ENCODE assay signal across 19 mouse cellular contexts in the genomic region with DNA sequence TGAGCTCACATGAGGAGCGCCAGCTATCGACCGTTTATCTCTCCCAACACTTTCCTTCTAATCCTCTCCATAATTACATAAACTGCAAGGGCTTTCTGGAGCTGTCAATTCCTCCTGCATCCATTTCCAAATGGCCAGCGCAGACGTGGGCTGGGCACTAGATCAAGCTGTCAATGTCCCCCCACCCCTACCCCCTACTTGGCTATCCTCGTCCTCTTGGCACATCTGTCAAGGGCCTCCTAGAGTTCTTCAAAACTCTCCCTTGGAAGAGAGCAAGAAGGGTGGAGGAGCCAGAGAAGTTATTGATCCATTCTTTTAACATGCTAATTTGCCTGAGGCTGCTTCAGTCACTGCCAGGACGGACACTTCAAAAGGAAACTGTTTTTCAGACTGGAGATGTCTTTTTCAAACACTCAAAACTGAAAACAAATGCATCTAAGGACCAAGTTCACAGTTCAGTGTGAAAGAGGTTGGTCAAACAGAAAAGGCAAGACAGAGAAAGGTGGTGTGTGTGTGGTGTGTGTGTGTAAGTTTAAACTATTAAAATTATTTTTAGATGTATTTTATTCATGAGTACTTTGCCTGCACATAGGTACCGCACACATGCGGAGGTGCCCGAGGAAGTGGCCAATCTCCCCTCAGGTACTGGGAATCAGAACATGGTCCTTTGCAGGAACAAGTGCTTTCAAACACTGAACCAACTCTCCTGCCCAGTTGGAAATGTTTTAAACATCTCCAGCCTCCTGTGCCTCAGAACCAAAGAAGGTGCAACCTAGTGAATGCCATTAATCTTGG. TPM values are rescaled to one million over a fixed set of nuclear protein-coding genes. Genes with fewer than 3 reads are reported as not detected.
DNase-seq lines count a peak whose midpoint lies in the region; ATAC-seq and TF ChIP-seq lines count a peak whose summit lies in the region.
"Had no signal": no experiment of that assay in that cellular context is flagged by ENCODE, and none has a peak within 500 bp of the region (broad histone marks: within the 10 kb centered on the region; RNA-seq: fewer than 3 reads in every experiment).

No protein-coding gene starts in this region.

- no peak for TF ChIP-seq CTCF in CH12.LX (conservative IDR thresholded peaks at IDR 0.05 in 1 of 2, IDR thresholded peaks at IDR 0.05 in 1 of 2; ENCODE audit: low read depth in 2 of 2, low read length in 2 of 2)
- TF ChIP-seq CTCF in brain, embryonic 14.5 days (IDR thresholded peaks at IDR 0.05; ENCODE audit: borderline replicate concordance, extremely low read depth, insufficient read depth, insufficient read length) = no peak

- H3K4me2 ChIP-seq in CH12.LX (ENCODE audit: insufficient read depth, low read depth, poor library complexity, severe bottlenecking) = peak overlapping the region; percentile 55
- H3K4me2 ChIP-seq in midbrain, embryonic 11.5 days = peak overlapping the region; percentile 30; the same call in 1 of the 2 replicates
- H3K4me2 ChIP-seq: embryonic facial prominence, embryonic 13.5 days; heart, embryonic 13.5 days; lung, embryonic 15.5 days had no signal

- no peak for DNase-seq in CH12.LX (ENCODE audit: extremely low read depth)
- peak; percentile 77 for DNase-seq in brain, embryonic 14.5 days (ENCODE audit: low read depth)
- DNase-seq in hindbrain, embryonic 10.5 days (ENCODE audit: low spot score) = peak; percentile 59
- DNase-seq in midbrain, embryonic 11.5 days (ENCODE audit: low spot score, missing footprints) = peak; percentile 92
- no peak for DNase-seq in gastrocnemius, adult 18-20 months (ENCODE audit: low spot score)
- DNase-seq in lung, postnatal 25 days (ENCODE audit: low spot score) = no peak
- DNase-seq in spleen, postnatal 36 days (ENCODE audit: low spot score in 2 of 2) = no peak
- DNase-seq: adrenal gland, postnatal 14 days; cerebellum, postnatal 14 days; gastrocnemius, postnatal 25 days; heart, postnatal 4 days; kidney, adult 18-20 months; kidney, postnatal 25 days; right cerebral cortex, postnatal 25 days; thymus, adult 2 months had no signal

- no peak for TF ChIP-seq POLR2A in CH12.LX (IDR thresholded peaks at IDR 0.05; ENCODE audit: low read depth, low read length)
- TF ChIP-seq POLR2A in brain, embryonic 14.5 days (IDR thresholded peaks at IDR 0.05; ENCODE audit: borderline replicate concordance, extremely low read depth, insufficient read depth, insufficient read length, poor library complexity, severe bottlenecking) = no peak

- no peak for TF ChIP-seq RAD21 in CH12.LX (IDR thresholded peaks at IDR 0.05; ENCODE audit: low read depth, low read length)

- WGBS in hindbrain, embryonic 10.5 days = 28% methylated on average over 10 of the region's 10 CpGs
- WGBS in midbrain, embryonic 11.5 days = 14% methylated on average over 10 of the region's 10 CpGs

- TF ChIP-seq EP300 in CH12.LX (IDR thresholded peaks at IDR 0.05; ENCODE audit: low read length) = no peak

- in situ Hi-C loops in CH12.LX (cut with MboI; ENCODE audit: low pct_ligation_motif_present, low pct_unique_long_range_greater_than_20kb, low sequenced_read_pairs) = no loop called here

- no peaks in the 10 kb centered on the region for H3K27me3 ChIP-seq in CH12.LX (replicated peaks)
- no peaks in the 10 kb centered on the region for H3K27me3 ChIP-seq in hindbrain, embryonic 10.5 days (ENCODE audit: insufficient read depth, poor library complexity, severe bottlenecking)
- no peaks in the 10 kb centered on the region; the same call in 1 of the 2 replicates for H3K27me3 ChIP-seq in midbrain, embryonic 11.5 days (ENCODE audit: control insufficient read depth, insufficient read depth, low read length)
- H3K27me3 ChIP-seq: embryonic facial prominence, embryonic 13.5 days; heart, embryonic 13.5 days; lung, embryonic 15.5 days had no signal

- no peaks in the 10 kb centered on the region for H3K9me3 ChIP-seq in CH12.LX (replicated peaks; ENCODE audit: low read length)
- no peaks in the 10 kb centered on the region for H3K9me3 ChIP-seq in hindbrain, embryonic 10.5 days
- no peaks in the 10 kb centered on the region for H3K9me3 ChIP-seq in midbrain, embryonic 11.5 days (ENCODE audit: control insufficient read depth, low read length)
- H3K9me3 ChIP-seq: embryonic facial prominence, embryonic 13.5 days; heart, embryonic 13.5 days; lung, embryonic 15.5 days had no signal

- dilution Hi-C loops in CH12.LX (cut with MboI; ENCODE audit: extremely low pct_ligation_motif_present, extremely low pct_unique_long_range_greater_than_20kb, low sequenced_read_pairs) = no loop called here

- peaks cover 12 to 75% of the 10 kb centered on the region in 2 experiments for H3K4me1 ChIP-seq in CH12.LX (ENCODE audit: control insufficient read depth in 1 of 2, insufficient read depth in 2 of 2)
- peaks cover 84% of the 10 kb centered on the region for H3K4me1 ChIP-seq in hindbrain, embryonic 10.5 days (replicated peaks)
- H3K4me1 ChIP-seq in midbrain, embryonic 11.5 days (ENCODE audit: control insufficient read depth, insufficient read depth, low read length) = peaks cover 45% of the 10 kb centered on the region

- H3K9ac ChIP-seq in CH12.LX (ENCODE audit: insufficient read depth, low read depth) = no peak overlapping the region
- no peak overlapping the region for H3K9ac ChIP-seq in midbrain, embryonic 11.5 days (ENCODE audit: low read length)
- H3K9ac ChIP-seq: embryonic facial prominence, embryonic 13.5 days; heart, embryonic 13.5 days; lung, embryonic 15.5 days had no signal

- peak overlapping the region; percentile 43; the same call in 1 of the 2 replicates for H3K27ac ChIP-seq in CH12.LX (ENCODE audit: insufficient read depth, low read depth)
- H3K27ac ChIP-seq in hindbrain, embryonic 10.5 days = peak overlapping the region; percentile 82
- peak overlapping the region; percentile 20 for H3K27ac ChIP-seq in midbrain, embryonic 11.5 days (ENCODE audit: low read depth, low read length)
- H3K27ac ChIP-seq: embryonic facial prominence, embryonic 13.5 days; heart, embryonic 13.5 days; lung, embryonic 15.5 days had no signal

- peak; percentile 51 for ATAC-seq in midbrain, embryonic 11.5 days (ENCODE audit: low FRiP score)

- H3K4me3 ChIP-seq in CH12.LX (replicated peaks in 1 of 3; ENCODE audit: low read depth in 2 of 3, low read length in 2 of 3, poor library complexity in 1 of 3) = no peak overlapping the region
- peak overlapping the region; percentile 1; the same call in 1 of the 2 replicates for H3K4me3 ChIP-seq in hindbrain, embryonic 10.5 days
- H3K4me3 ChIP-seq in midbrain, embryonic 11.5 days (ENCODE audit: low read depth, low read length) = no peak overlapping the region
- H3K4me3 ChIP-seq: embryonic facial prominence, embryonic 13.5 days; heart, embryonic 13.5 days; lung, embryonic 15.5 days had no signal

- H3K36me3 ChIP-seq in CH12.LX (replicated peaks in 1 of 2; ENCODE audit: control insufficient read depth in 1 of 2, insufficient read depth in 1 of 2, low read length in 1 of 2) = peaks cover 3 to 4% of the 10 kb centered on the region in 2 experiments
- H3K36me3 ChIP-seq in hindbrain, embryonic 10.5 days = peaks cover 8% of the 10 kb centered on the region; the same call in 1 of the 2 replicates
- H3K36me3 ChIP-seq in midbrain, embryonic 11.5 days (ENCODE audit: control insufficient read depth, insufficient read depth, low read length) = no peaks in the 10 kb centered on the region
- H3K36me3 ChIP-seq: embryonic facial prominence, embryonic 13.5 days; heart, embryonic 13.5 days; lung, embryonic 15.5 days had no signal

- peaks cover 61% of the 10 kb centered on the region for H3K79me2 ChIP-seq in CH12.LX (replicated peaks; ENCODE audit: control insufficient read depth, extremely low read depth, insufficient read depth, poor library complexity, severe bottlenecking)

TF ChIP-seq in CH12.LX, 34 proteins besides CTCF, POLR2A, EP300 and RAD21:
- TF ChIP-seq ETS1 (conservative IDR thresholded peaks at IDR 0.05; ENCODE audit: low read depth, low read length) = no peak
- no peak for TF ChIP-seq SIN3A (IDR thresholded peaks at IDR 0.05; ENCODE audit: low read length)
- no peak for TF ChIP-seq CHD2 (IDR thresholded peaks at IDR 0.05; ENCODE audit: low read length)
- no peak for TF ChIP-seq MXI1 (IDR thresholded peaks at IDR 0.05; ENCODE audit: low read depth, low read length)
- TF ChIP-seq USF2 (conservative IDR thresholded peaks at IDR 0.05; ENCODE audit: low read depth, low read length) = no peak
- no peak for TF ChIP-seq IRF4 (IDR thresholded peaks at IDR 0.05; ENCODE audit: low read depth, low read length)
- no peak for TF ChIP-seq POLR2AphosphoS2 (IDR thresholded peaks at IDR 0.05; ENCODE audit: low read depth, low read length)
- TF ChIP-seq TCF12 (IDR thresholded peaks at IDR 0.05; ENCODE audit: low read depth, low read length) = no peak
- no peak for TF ChIP-seq NRF1 (IDR thresholded peaks at IDR 0.05; ENCODE audit: low read depth, low read length)
- TF ChIP-seq MYC (IDR thresholded peaks at IDR 0.05; ENCODE audit: low read depth, low read length) = no peak
- TF ChIP-seq BHLHE40 (IDR thresholded peaks at IDR 0.05; ENCODE audit: low read depth, low read length) = no peak
- TF ChIP-seq ZKSCAN1 (IDR thresholded peaks at IDR 0.05; ENCODE audit: borderline replicate concordance, low read depth, low read length) = no peak
- TF ChIP-seq UBTF (IDR thresholded peaks at IDR 0.05; ENCODE audit: low read depth, low read length) = no peak
- no peak for TF ChIP-seq JUND (conservative IDR thresholded peaks at IDR 0.05; ENCODE audit: low read depth, low read length)

RNA-seq across cellular contexts. Expression of a gene that starts 20.9 kb away (rescaled TPM):
- total RNA-seq in CH12.LX (2012; rRNA removed) (16.1 and 26.0 TPM in 2 replicates), CH12.LX (2014; rRNA removed) (12.1 and 13.0 TPM in 2 replicates)
- polyA plus RNA-seq in CH12.LX (2012; ENCODE audit: insufficient read length, low read depth) = 3.8 and 3.9 TPM in 2 replicates
- 56.5 and 61.0 TPM in 2 replicates for polyA plus RNA-seq in brain, embryonic 14.5 days (2012; rRNA removed)
- 25.4 and 30.4 TPM in 2 replicates for polyA plus RNA-seq in hindbrain, embryonic 10.5 days (2016; fragmentation: Nextera tagmentation; extraction: Ambion mirVana)
- polyA plus RNA-seq in midbrain, embryonic 11.5 days (2014; fragmentation: Nextera tagmentation; extraction: Ambion mirVana) = 19.4 and 24.4 TPM in 2 replicates
- 1 to 10 TPM; 1.2 to 2.1 TPM for total RNA-seq in gastrocnemius, adult 18-20 months (2021)
- total RNA-seq: MEL had no signal

Comparison
In these comparisons a context has a peak if more than half of its experiments do, and no peak if none do; other contexts are left out.
1. DNase-seq: peak in brain, embryonic 14.5 days (single experiment), hindbrain, embryonic 10.5 days (single experiment) and midbrain, embryonic 11.5 days (single experiment); none in CH12.LX (single experiment), gastrocnemius, adult 18-20 months (single experiment), lung, postnatal 25 days (single experiment) and spleen, postnatal 36 days (0 of 2).
2. H3K27ac ChIP-seq: peak in every context shown above with its lines; median percentile 82 in hindbrain, embryonic 10.5 days; 43 in CH12.LX; 20 in midbrain, embryonic 11.5 days.